9 mouse cellular contexts compared by ENCODE assay signal in genomic region chrX:139610033-139610764, GRCm38 (mm10). TPM values are rescaled to one million over a fixed set of nuclear protein-coding genes. Genes with fewer than 3 reads are reported as not detected.
DNase-seq lines count a peak whose midpoint lies in the region; ATAC-seq and TF ChIP-seq lines count a peak whose summit lies in the region.
"Had no signal": no experiment of that assay in that cellular context is flagged by ENCODE, and none has a peak within 500 bp of the region (broad histone marks: within the 10 kb centered on the region; RNA-seq: fewer than 3 reads in every experiment).

No protein-coding gene starts in this region.

- H3K4me1 ChIP-seq in brown adipose tissue, adult 24 weeks (ENCODE audit: control insufficient read depth, insufficient read depth, insufficient read length, low read length) = no peaks in the 10 kb centered on the region
- no peaks in the 10 kb centered on the region for H3K4me1 ChIP-seq in heart, embryonic 11.5 days (ENCODE audit: control insufficient read depth, insufficient read depth, low read length)
- H3K4me1 ChIP-seq in kidney, embryonic 15.5 days = 0 out of 2 replicates have a peak, but pooled peaks cover 3% of the 10 kb centered on the region
- H3K4me1 ChIP-seq in limb, embryonic 15.5 days = no peaks in the 10 kb centered on the region
- H3K4me1 ChIP-seq in midbrain, postnatal 0 days (ENCODE audit: insufficient read depth, low read length) = no peaks in the 10 kb centered on the region

- WGBS in heart, embryonic 11.5 days (ENCODE audit: insufficient replicate concordance) = 8% methylated on average over 44 of the region's 44 CpGs
- WGBS in kidney, embryonic 15.5 days = 16% methylated on average over 44 of the region's 44 CpGs
- 11% methylated on average over 44 of the region's 44 CpGs for WGBS in limb, embryonic 15.5 days
- WGBS in midbrain, postnatal 0 days = 16% methylated on average over 40 of the region's 44 CpGs

- H3K27me3 ChIP-seq in heart, embryonic 11.5 days (ENCODE audit: control insufficient read depth, insufficient read depth, low read length) = peaks cover 8% of the 10 kb centered on the region; the same call in 1 of the 2 replicates
- H3K27me3 ChIP-seq in kidney, embryonic 15.5 days = peaks cover 30% of the 10 kb centered on the region
- H3K27me3 ChIP-seq in limb, embryonic 15.5 days = peaks cover 17% of the 10 kb centered on the region
- H3K27me3 ChIP-seq in midbrain, postnatal 0 days (ENCODE audit: insufficient read depth, low read length) = peaks cover 3% of the 10 kb centered on the region; the same call in 1 of the 2 replicates
- H3K27me3 ChIP-seq: CH12.LX had no signal

- DNase-seq in CD4-positive helper T cell, adult 2 months (ENCODE audit: low read depth, low spot score) = peak; percentile 81
- peak; percentile 72 for DNase-seq in midbrain, postnatal 0 days (ENCODE audit: low spot score)
- DNase-seq in spleen, postnatal 10 days (ENCODE audit: low spot score in 2 of 2) = peak; percentile 37 to 78

- peak; percentile 18; the same call in 1 of the 2 replicates for TF ChIP-seq CTCF in midbrain, postnatal 0 days (IDR thresholded peaks at IDR 0.05)

- peak overlapping the region; percentile 72 for H3K9ac ChIP-seq in heart, embryonic 11.5 days (ENCODE audit: low read depth, low read length)
- H3K9ac ChIP-seq in kidney, embryonic 15.5 days = peak overlapping the region; percentile 50
- peak overlapping the region; percentile 29; the same call in 1 of the 2 replicates for H3K9ac ChIP-seq in limb, embryonic 15.5 days
- peak overlapping the region; percentile 63 for H3K9ac ChIP-seq in midbrain, postnatal 0 days (replicated peaks; ENCODE audit: low read length, poor library complexity, severe bottlenecking)

- no peak overlapping the region for H3K27ac ChIP-seq in brown adipose tissue, adult 24 weeks (replicated peaks; ENCODE audit: low read depth, low read length)
- no peak overlapping the region for H3K27ac ChIP-seq in heart, embryonic 11.5 days (ENCODE audit: low read depth, low read length)
- peak overlapping the region; percentile 41; the same call in 1 of the 2 replicates for H3K27ac ChIP-seq in kidney, embryonic 15.5 days
- no peak overlapping the region for H3K27ac ChIP-seq in limb, embryonic 15.5 days
- 0 out of 2 replicates have a peak overlapping the region, but pooled peaks have one; percentile 57 for H3K27ac ChIP-seq in midbrain, postnatal 0 days (ENCODE audit: low read depth, low read length)

- no peaks in the 10 kb centered on the region for H3K9me3 ChIP-seq in heart, embryonic 11.5 days (replicated peaks; ENCODE audit: control insufficient read depth, low read length)
- H3K9me3 ChIP-seq in kidney, embryonic 15.5 days (replicated peaks) = no peaks in the 10 kb centered on the region
- H3K9me3 ChIP-seq in limb, embryonic 15.5 days = no peaks in the 10 kb centered on the region
- no peaks in the 10 kb centered on the region for H3K9me3 ChIP-seq in midbrain, postnatal 0 days (ENCODE audit: low read length)

- peak; percentile 94 for ATAC-seq in erythroid progenitor cell, adult 5-6 weeks (replicated peaks; ENCODE audit: low FRiP score, poor library complexity, severe bottlenecking)
- peak; percentile 94 for ATAC-seq in heart, embryonic 11.5 days (replicated peaks; ENCODE audit: insufficient number of reproducible peaks, low FRiP score, low TSS enrichment)
- ATAC-seq in kidney, embryonic 15.5 days (replicated peaks; ENCODE audit: low FRiP score) = peak; percentile 98
- peak; percentile 80 for ATAC-seq in limb, embryonic 15.5 days (ENCODE audit: insufficient number of reproducible peaks, low FRiP score, low TSS enrichment, low read depth)
- ATAC-seq in midbrain, postnatal 0 days (ENCODE audit: low FRiP score) = peak; percentile 92

- H3K4me3 ChIP-seq in brown adipose tissue, adult 24 weeks (ENCODE audit: insufficient read depth, low read depth, low read length) = peak overlapping the region; percentile 62
- H3K4me3 ChIP-seq in heart, embryonic 11.5 days (ENCODE audit: low read depth, low read length) = peak overlapping the region; percentile 69
- peak overlapping the region; percentile 60 for H3K4me3 ChIP-seq in kidney, embryonic 15.5 days (replicated peaks)
- H3K4me3 ChIP-seq in limb, embryonic 15.5 days = peak overlapping the region; percentile 57
- peak overlapping the region; percentile 60 for H3K4me3 ChIP-seq in midbrain, postnatal 0 days (ENCODE audit: low read depth, low read length)

- H3K4me2 ChIP-seq in heart, embryonic 11.5 days = peak overlapping the region; percentile 66
- H3K4me2 ChIP-seq in kidney, embryonic 15.5 days = peak overlapping the region; percentile 80
- H3K4me2 ChIP-seq in limb, embryonic 15.5 days = peak overlapping the region; percentile 78
- H3K4me2 ChIP-seq in midbrain, postnatal 0 days (ENCODE audit: low read depth, low read length, poor library complexity, severe bottlenecking) = peak overlapping the region; percentile 59

- H3K36me3 ChIP-seq in heart, embryonic 11.5 days (ENCODE audit: control insufficient read depth, insufficient read depth, low read length) = no peaks in the 10 kb centered on the region
- no peaks in the 10 kb centered on the region for H3K36me3 ChIP-seq in kidney, embryonic 15.5 days
- H3K36me3 ChIP-seq in limb, embryonic 15.5 days = no peaks in the 10 kb centered on the region
- H3K36me3 ChIP-seq in midbrain, postnatal 0 days (ENCODE audit: insufficient read depth, low read length) = no peaks in the 10 kb centered on the region

RNA-seq across cellular contexts. Expression of gene Rnf128, which starts 47.1 kb away (rescaled TPM):
- polyA plus RNA-seq in brown adipose tissue, adult 24 weeks (2012; ENCODE audit: insufficient read depth, insufficient read length, missing spikeins) = 1.9 and 2.7 TPM in 2 replicates
- 2.9 TPM in 1 of 2 replicates, not detected in the other for total RNA-seq in erythroid progenitor cell, adult 5-6 weeks (2015; ENCODE audit: low replicate concordance)
- 1.7 TPM in 1 of 2 replicates, not detected in the other for total RNA-seq in erythroid progenitor cell, adult 5-6 weeks (2017; ENCODE audit: low replicate concordance)
- 27.6 and 29.0 TPM in 2 replicates for polyA plus RNA-seq in heart, embryonic 11.5 days (2014; fragmentation: Nextera tagmentation; extraction: Ambion mirVana)
- polyA plus RNA-seq in kidney, embryonic 15.5 days (2015; fragmentation: Nextera tagmentation; extraction: Ambion mirVana) = 35.9 and 38.5 TPM in 2 replicates
- 9.5 and 9.7 TPM in 2 replicates for polyA plus RNA-seq in limb, embryonic 15.5 days (2015; fragmentation: Nextera tagmentation; extraction: Ambion mirVana)
- 7.0 and 8.3 TPM in 2 replicates for total RNA-seq in midbrain, postnatal 0 days (2014; rRNA removed)
- 8.5 and 10.0 TPM in 2 replicates for polyA plus RNA-seq in midbrain, postnatal 0 days (2015; fragmentation: Nextera tagmentation; extraction: Ambion mirVana)
- total RNA-seq: CH12.LX had no signal

Comparison
In these comparisons a context has a peak if more than half of its experiments do, and no peak if none do; other contexts are left out.
1. H3K27ac ChIP-seq: peak in kidney, embryonic 15.5 days (single experiment) and midbrain, postnatal 0 days (single experiment); none in brown adipose tissue, adult 24 weeks (single experiment), heart, embryonic 11.5 days (single experiment) and limb, embryonic 15.5 days (single experiment).
2. Peak in every context shown above with its lines, with median percentiles within 50 percentile points of each other: DNase-seq, H3K4me3 ChIP-seq, ATAC-seq, H3K4me2 ChIP-seq and H3K9ac ChIP-seq.